Mouse (Mus musculus) midbrain, embryonic 13.5 days (tissue): ENCODE measurements around the gene Otogl. TPM values are rescaled to one million over a fixed set of nuclear protein-coding genes. Genes with fewer than 3 reads are reported as not detected.

Experiments
- ATAC-seq: fragments of 200-750 bp; cut with Nextera tagmentation; 2 replicates; pipeline ENCODE4 v1.8.0; 2017; ENCODE audit warnings: mild to moderate bottlenecking, moderate TSS enrichment, moderate library complexity
- H3K27ac ChIP-seq: fragments of 300-500 bp; sonication (generic); 2 replicates; pipeline ENCODE4 v1.5.1; 2015; ENCODE audit warnings: inconsistent platforms, mild to moderate bottlenecking, moderate library complexity
- H3K27me3 ChIP-seq: fragments of 300-500 bp; sonication (generic); 2 replicates; pipeline ENCODE4 v1.6.1; 2015; ENCODE audit warnings: mild to moderate bottlenecking, inconsistent platforms
- H3K36me3 ChIP-seq: fragments of 300-500 bp; sonication (generic); 2 replicates; pipeline ENCODE4 v1.6.1; 2015; ENCODE audit warnings: mild to moderate bottlenecking, inconsistent platforms
- H3K4me1 ChIP-seq: fragments of 300-500 bp; sonication (generic); replicated peaks from 2 replicates; pipeline ENCODE4 v1.6.1; 2015; ENCODE audit warnings: inconsistent platforms
- H3K4me2 ChIP-seq: fragments of 300-500 bp; sonication (generic); replicated peaks from 2 replicates; pipeline ENCODE4 v1.6.1; 2015; ENCODE audit warnings: moderate library complexity, mild to moderate bottlenecking, inconsistent platforms
- H3K4me3 ChIP-seq: fragments of 300-500 bp; sonication (generic); replicated peaks from 2 replicates; pipeline ENCODE4 v1.5.1; 2015; ENCODE audit warnings: mild to moderate bottlenecking, inconsistent platforms
- H3K9ac ChIP-seq: fragments of 300-500 bp; sonication (generic); replicated peaks from 2 replicates; pipeline ENCODE4 v1.6.1; 2015; ENCODE audit warnings: mild to moderate bottlenecking, inconsistent platforms
- H3K9me3 ChIP-seq: fragments of 300-500 bp; sonication (generic); 2 replicates; pipeline ENCODE4 v1.6.1; 2016; ENCODE audit warnings: mild to moderate bottlenecking, inconsistent platforms
- WGBS: fragments of 180-500 bp; shearing (Covaris S2); methylation state at CpG from one replicate; pipeline ENCODE4 v1.1.7; 2015; 5-methylcytosine and 5-hydroxymethylcytosine counted together
- polyA plus RNA-seq: library from polyadenylated mRNA; unstranded; fragments of >200 nt; fragmentation: Nextera tagmentation; extraction: Ambion mirVana; gene quantifications from 2 replicates; pipeline ENCODE4 v1.2.1, GENCODE M21; 2015

The Otogl gene
- 0.03 TPM in 2 replicates for polyA plus RNA-seq

DNA sequence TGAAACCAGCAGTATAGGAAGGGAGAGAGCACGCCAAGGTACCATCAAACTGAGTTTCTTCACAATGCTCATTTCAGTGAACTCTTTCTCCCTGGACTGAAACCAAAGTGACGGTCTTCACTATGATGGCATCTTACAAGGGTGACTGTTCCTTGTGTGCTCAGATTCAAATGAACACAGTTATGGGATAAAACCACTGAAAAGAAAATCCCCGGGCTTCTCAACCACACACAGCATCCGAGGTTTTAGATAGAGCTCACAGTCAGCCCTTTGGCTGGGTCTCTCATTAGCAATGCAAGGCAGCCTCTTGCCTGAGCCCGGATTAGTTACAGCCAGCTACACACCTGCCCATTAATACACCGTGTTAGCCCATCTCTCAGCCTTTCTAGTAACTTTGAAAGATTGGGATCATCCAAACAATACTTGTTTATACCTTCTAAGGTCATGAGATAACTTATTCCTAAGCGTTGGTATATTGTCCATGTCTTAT lies at the start of gene Otogl:
TSS of gene Otogl (minus strand) at position 51 of the 490 bp plus-strand sequence.
- H3K9me3 ChIP-seq, result peaks cover 4% of the 10 kb centered on the region; the same call in 1 of the 2 replicates
- H3K27ac ChIP-seq, result no peak within 1 kb of the TSS
- H3K4me2 ChIP-seq, result no peak within 1 kb of the TSS
- H3K36me3 ChIP-seq, result no peaks in the 10 kb centered on the region
- WGBS, result 35% methylated on average over 7 of the region's 7 CpGs
- no peaks in the 10 kb centered on the region for H3K27me3 ChIP-seq
- no peak for ATAC-seq
- no peaks in the 10 kb centered on the region for H3K4me1 ChIP-seq
- H3K4me3 ChIP-seq, result no peak within 1 kb of the TSS
- H3K9ac ChIP-seq, result no peak within 1 kb of the TSS

DNA sequence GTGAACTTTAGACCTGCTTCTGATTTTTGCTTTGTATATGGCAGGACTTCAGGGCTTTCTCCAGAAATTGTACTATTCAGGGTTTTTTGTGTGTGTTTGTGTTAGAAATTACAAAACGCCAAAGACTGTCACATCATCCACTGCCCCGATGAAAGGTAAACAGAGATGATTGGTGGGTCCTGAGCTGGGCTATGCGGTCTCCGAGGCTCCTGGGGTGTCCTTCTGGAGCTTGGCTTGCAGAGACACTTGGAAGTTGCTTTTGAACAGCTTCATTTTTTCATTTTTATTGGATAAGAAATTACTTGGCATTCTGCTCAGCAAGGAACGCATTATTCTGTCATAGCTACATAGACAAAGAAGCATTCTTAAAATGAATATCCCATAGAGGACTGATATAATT lies 44.7 kb upstream of the Otogl start:
- no peaks in the 10 kb centered on the region for H3K27me3 ChIP-seq
- no peaks in the 10 kb centered on the region for H3K4me1 ChIP-seq
- H3K4me2 ChIP-seq, result no peak overlapping the region
- no peak overlapping the region for H3K4me3 ChIP-seq
- no peaks in the 10 kb centered on the region for H3K9me3 ChIP-seq
- no peak overlapping the region for H3K27ac ChIP-seq
- no peaks in the 10 kb centered on the region for H3K36me3 ChIP-seq
- H3K9ac ChIP-seq, result no peak overlapping the region
- 93% methylated on average over 5 of the region's 5 CpGs for WGBS
- ATAC-seq, result no peak

DNA sequence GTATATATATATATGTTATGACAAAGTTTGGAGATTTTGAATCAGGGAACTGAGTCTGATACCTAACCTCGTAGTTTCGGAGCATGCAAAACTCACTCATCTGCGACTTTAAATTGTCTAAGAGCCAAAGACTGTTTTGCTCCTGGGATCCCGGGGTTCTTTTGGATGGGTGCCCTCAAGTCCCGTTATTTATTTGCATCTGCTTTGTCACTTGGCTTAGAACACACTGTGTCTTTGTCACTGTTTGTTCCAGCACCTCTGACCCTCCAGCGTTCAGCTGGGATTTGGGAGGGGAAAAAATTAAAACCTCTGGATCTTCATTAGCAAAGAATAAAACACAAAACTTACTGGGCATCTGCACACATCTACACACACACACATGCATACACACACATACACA lies 42.5 kb upstream of the Otogl start:
- 75% methylated on average over 6 of the region's 6 CpGs for WGBS
- H3K9ac ChIP-seq, result no peak overlapping the region
- H3K4me3 ChIP-seq, result no peak overlapping the region
- H3K9me3 ChIP-seq, result no peaks in the 10 kb centered on the region
- no peak overlapping the region for H3K4me2 ChIP-seq
- no peaks in the 10 kb centered on the region for H3K4me1 ChIP-seq
- ATAC-seq, result no peak
- no peaks in the 10 kb centered on the region for H3K36me3 ChIP-seq
- no peaks in the 10 kb centered on the region for H3K27me3 ChIP-seq
- H3K27ac ChIP-seq, result no peak overlapping the region

DNA sequence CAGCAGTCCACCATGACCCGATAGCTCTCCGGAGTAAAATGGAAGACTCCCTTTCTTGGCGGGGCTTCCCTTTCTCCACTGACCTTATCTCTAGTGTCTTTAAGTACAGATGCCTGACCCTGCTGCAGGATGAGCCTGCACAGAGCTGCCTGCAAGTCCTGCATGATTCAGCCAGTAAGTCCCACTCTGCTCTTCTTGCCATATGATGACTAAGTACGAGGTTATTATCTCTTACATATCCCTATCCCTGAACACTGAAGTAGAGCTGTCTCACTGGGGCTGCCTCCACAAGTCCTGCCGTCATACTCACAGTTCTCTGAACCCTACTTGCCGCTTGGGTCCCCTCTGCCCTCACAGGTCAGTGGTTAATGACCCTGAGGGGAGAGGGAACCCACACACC lies 39.7 kb upstream of the Otogl start:
- H3K9me3 ChIP-seq, result no peaks in the 10 kb centered on the region
- ATAC-seq, result no peak
- H3K4me1 ChIP-seq, result no peaks in the 10 kb centered on the region
- no peak overlapping the region for H3K4me3 ChIP-seq
- H3K36me3 ChIP-seq, result no peaks in the 10 kb centered on the region
- no peaks in the 10 kb centered on the region for H3K27me3 ChIP-seq
- no peak overlapping the region for H3K9ac ChIP-seq
- no peak overlapping the region for H3K27ac ChIP-seq
- no peak overlapping the region for H3K4me2 ChIP-seq
- 94% methylated on average over 6 of the region's 6 CpGs for WGBS

DNA sequence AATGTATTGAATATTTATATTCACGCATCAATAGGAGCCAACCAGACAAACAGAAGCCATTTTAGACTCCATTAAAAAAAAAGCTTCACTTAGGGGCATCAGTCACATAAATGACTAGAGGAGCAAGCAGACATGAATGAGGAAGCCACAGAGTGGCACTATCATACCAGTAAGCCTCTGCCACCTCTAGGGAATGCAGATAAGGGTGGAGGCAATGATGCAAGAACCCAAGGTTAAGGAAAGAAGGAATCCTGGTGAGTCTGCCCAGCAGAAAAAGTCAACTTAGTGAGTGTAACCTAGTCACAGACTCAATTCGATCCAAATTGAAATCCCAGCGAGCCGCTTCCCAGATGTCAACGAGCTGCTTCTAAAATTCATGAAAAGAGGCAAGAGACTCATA lies 38.0 kb upstream of the Otogl start:
- Histone ChIP-seq H3K36me3 (no peaks in the 10 kb centered on the region), H3K4me1 (no peaks in the 10 kb centered on the region), H3K4me2 (no peak overlapping the region), H3K27me3 (no peaks in the 10 kb centered on the region), H3K4me3 (no peak overlapping the region), H3K9me3 (no peaks in the 10 kb centered on the region), H3K9ac (no peak overlapping the region), H3K27ac (no peak overlapping the region)
- no peak for ATAC-seq
- WGBS, result 92% methylated on average over 5 of the region's 5 CpGs

DNA sequence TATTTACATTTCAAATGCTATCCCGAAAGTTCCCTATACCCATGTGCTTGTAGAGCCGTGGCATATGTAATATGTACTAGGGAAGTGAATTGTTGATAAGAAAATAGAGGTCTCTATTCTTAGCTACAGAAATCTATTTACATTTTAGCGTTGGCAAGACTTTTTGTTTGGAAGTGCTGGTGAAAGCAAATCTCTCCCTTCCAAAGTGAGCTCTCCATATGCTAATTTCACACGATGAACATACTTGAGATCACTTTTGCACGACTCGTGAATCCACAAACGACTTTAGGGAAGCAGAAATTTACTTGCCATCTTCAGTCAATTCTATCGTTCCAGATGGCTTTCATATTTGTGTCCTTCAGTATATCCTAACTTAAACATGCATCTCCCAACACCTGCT lies 36.7 kb upstream of the Otogl start:
- ATAC-seq, result no peak
- no peak overlapping the region for H3K9ac ChIP-seq
- H3K27ac ChIP-seq, result no peak overlapping the region
- no peak overlapping the region for H3K4me3 ChIP-seq
- no peaks in the 10 kb centered on the region for H3K4me1 ChIP-seq
- no peaks in the 10 kb centered on the region for H3K9me3 ChIP-seq
- H3K27me3 ChIP-seq, result no peaks in the 10 kb centered on the region
- H3K36me3 ChIP-seq, result no peaks in the 10 kb centered on the region
- H3K4me2 ChIP-seq, result no peak overlapping the region
- 87% methylated on average over 8 of the region's 8 CpGs for WGBS

DNA sequence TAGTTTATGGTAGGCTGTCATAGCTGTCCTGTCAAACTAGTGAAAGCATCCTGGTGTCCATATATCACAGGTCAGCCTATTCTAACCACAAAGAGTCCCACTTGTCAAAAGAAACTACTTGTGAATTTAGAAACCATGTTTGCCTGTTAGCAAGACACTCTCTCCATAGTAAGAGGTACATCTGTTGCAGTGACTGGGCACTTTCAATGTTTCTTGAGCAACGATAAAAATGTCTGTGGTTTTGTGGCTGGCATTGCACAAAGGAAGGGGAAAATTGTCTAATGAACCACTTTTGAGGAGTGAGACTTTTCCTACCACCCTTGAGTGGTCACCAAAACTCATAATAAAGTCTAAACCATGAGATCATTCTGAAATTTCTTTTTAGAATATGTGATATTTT lies 36.1 kb upstream of the Otogl start:
- no peak overlapping the region for H3K4me2 ChIP-seq
- no peak for ATAC-seq
- H3K36me3 ChIP-seq, result no peaks in the 10 kb centered on the region
- H3K27me3 ChIP-seq, result no peaks in the 10 kb centered on the region
- no peaks in the 10 kb centered on the region for H3K4me1 ChIP-seq
- H3K9me3 ChIP-seq, result no peaks in the 10 kb centered on the region
- H3K9ac ChIP-seq, result no peak overlapping the region
- H3K4me3 ChIP-seq, result no peak overlapping the region
- no peak overlapping the region for H3K27ac ChIP-seq
- WGBS, result 74% methylated on average over 1 of the region's 1 CpGs

DNA sequence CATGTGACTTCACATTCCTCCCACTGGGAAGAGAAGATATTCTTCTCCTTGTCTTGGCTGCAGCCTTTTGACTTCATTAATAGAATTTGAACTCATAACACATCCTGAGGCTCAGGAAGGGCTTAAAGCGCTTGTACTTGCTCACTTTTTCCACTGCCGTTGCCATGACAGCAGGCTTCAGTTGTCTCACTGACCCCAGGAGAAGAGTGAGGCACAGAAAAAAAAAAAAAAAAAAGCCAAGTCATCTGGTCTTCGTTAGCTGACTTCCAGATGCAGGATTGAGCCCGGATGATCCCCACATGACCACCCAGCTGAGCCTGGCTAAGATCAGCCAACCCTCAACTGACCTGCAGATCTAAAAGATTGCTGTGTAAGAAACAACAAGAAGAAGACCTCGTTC lies 34.4 kb upstream of the Otogl start:
- Histone ChIP-seq H3K9ac (no peak overlapping the region), H3K4me2 (no peak overlapping the region), H3K27me3 (no peaks in the 10 kb centered on the region), H3K27ac (no peak overlapping the region), H3K9me3 (no peaks in the 10 kb centered on the region), H3K36me3 (no peaks in the 10 kb centered on the region), H3K4me3 (no peak overlapping the region), H3K4me1 (no peaks in the 10 kb centered on the region)
- no peak for ATAC-seq
- WGBS, result 59% methylated on average over 5 of the region's 5 CpGs

DNA sequence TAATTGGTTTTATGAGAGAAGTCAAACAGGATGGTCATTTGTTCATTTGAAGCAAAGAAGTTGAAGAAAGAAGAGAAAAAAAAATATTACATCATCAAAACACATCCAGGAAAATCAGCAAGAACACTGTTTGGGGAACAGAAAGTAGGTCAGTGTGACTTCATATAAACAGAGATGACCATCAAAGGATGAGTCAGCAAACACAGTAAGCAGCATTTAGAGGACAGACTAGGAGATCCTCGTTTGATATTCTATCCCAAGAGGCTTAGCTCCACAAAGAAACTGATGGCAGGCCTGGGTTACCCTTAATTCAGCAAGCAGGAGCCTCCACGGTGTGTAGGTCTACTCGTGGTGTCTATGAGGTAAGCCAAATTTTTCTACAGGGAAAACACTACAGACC lies 31.9 kb upstream of the Otogl start:
- H3K4me3 ChIP-seq, result no peak overlapping the region
- no peaks in the 10 kb centered on the region for H3K9me3 ChIP-seq
- no peak overlapping the region for H3K9ac ChIP-seq
- H3K4me1 ChIP-seq, result no peaks in the 10 kb centered on the region
- H3K36me3 ChIP-seq, result no peaks in the 10 kb centered on the region
- no peak overlapping the region for H3K27ac ChIP-seq
- WGBS, result 76% methylated on average over 3 of the region's 3 CpGs
- H3K4me2 ChIP-seq, result no peak overlapping the region
- no peak for ATAC-seq
- no peaks in the 10 kb centered on the region for H3K27me3 ChIP-seq

DNA sequence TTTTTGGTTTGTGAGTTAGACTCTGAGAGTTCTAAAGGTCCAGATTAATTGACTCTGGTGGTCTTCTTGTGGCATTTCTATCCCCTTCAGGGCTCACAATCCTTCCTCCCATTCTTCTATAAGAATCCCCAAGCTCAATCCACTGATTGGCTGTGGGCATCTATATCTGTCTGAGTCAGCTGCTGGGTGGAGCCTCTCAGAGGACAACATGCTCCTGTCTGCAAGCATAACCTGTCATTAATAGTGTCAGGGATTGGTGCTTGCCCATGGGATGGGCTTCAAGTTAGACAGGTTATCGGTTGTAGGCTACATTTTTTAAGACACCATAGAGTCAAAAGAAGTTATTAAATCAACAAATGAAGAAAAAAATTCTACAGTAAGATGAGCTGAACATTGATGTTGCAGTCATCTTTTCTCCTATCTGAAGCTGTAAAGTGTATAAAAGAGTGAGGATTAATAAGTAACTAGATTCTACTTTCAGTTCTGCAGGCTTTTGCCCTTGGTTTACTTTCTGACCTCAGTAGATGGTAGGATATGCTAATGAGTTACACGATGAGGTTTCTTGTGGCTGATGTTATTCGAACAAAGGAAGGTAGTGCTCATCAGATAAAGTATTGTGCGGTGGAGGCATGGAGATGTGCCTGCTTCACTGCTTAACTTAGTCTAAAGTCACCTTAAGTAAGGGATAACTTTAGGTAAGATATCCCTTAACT lies 29.4 kb upstream of the Otogl start:
- Histone ChIP-seq H3K9me3 (no peaks in the 10 kb centered on the region), H3K27ac (no peak overlapping the region), H3K4me3 (no peak overlapping the region), H3K9ac (no peak overlapping the region), H3K36me3 (no peaks in the 10 kb centered on the region), H3K27me3 (no peaks in the 10 kb centered on the region), H3K4me2 (no peak overlapping the region), H3K4me1 (no peaks in the 10 kb centered on the region)
- ATAC-seq, result no peak
- 94% methylated on average over 4 of the region's 4 CpGs for WGBS

DNA sequence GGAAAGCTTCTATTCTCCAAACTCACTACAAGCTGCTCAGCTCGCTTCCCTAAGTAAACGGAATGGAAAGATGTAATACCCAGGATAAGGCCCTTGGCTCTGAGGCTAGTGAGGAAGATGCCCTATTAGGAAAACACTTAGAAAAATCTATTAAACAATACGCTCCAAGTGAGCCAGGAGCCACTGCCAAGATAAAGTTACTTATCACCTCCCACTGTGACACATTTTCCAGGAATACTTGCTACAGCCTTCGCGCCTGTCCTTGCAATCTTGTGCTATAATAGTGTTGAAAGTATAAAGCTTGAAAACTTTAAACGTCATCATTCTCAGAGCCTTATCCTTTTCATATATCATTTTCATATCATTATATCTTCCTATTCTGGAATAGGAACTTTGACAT lies 28.4 kb upstream of the Otogl start:
- H3K4me1 ChIP-seq, result no peaks in the 10 kb centered on the region
- no peaks in the 10 kb centered on the region for H3K36me3 ChIP-seq
- H3K9ac ChIP-seq, result no peak overlapping the region
- H3K4me2 ChIP-seq, result no peak overlapping the region
- H3K27ac ChIP-seq, result no peak overlapping the region
- no peak for ATAC-seq
- H3K4me3 ChIP-seq, result no peak overlapping the region
- H3K9me3 ChIP-seq, result no peaks in the 10 kb centered on the region
- H3K27me3 ChIP-seq, result no peaks in the 10 kb centered on the region
- WGBS, result 80% methylated on average over 6 of the region's 6 CpGs

DNA sequence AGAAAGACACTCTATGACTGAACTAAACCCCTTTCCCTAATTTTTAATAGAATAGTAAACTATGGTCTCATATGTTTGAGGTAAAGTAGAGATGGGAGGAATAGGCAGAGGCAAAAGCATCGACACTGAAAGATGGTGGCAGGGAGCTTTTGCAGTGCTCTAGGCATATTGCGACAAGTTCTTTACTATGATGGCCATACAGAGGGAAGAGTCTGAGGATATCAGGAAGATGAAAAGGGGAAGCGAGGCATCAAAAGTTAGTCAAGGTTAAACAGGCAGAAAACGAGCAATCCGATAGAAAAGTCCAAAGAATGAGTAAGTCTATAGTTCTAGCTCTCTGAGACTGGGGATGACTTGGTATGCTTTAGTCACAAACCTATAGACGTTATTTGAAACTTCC lies 27.9 kb upstream of the Otogl start:
- Histone ChIP-seq H3K9me3 (no peaks in the 10 kb centered on the region), H3K9ac (no peak overlapping the region), H3K27me3 (no peaks in the 10 kb centered on the region), H3K36me3 (no peaks in the 10 kb centered on the region), H3K27ac (no peak overlapping the region), H3K4me3 (no peak overlapping the region), H3K4me2 (no peak overlapping the region), H3K4me1 (no peaks in the 10 kb centered on the region)
- no peak for ATAC-seq
- 75% methylated on average over 6 of the region's 6 CpGs for WGBS

DNA sequence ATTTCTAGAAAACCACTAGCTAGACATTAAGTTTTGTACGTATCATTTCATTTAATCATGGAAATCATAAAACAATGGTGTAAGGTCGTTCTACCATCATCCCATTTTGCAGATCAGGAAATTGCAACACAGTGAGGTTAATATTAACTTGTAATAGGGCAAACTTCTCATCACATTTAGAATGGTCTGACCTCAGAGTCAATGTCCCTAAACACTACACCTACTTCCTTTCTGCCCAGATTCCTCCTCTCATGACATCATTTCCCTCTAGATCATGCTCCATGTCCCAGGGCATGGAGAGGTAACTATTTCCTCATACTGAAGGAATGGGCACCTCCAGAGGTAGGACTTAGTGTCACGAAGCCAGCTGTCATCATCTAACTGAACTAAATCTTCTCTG lies 22.1 kb upstream of the Otogl start:
- H3K27ac ChIP-seq, result no peak overlapping the region
- 88% methylated on average over 3 of the region's 3 CpGs for whole genome bisulfite sequencing
- no peak overlapping the region for H3K4me2 ChIP-seq
- no peak for ATAC-seq
- no peaks in the 10 kb centered on the region for H3K36me3 ChIP-seq
- H3K4me1 ChIP-seq, result peaks cover 3% of the 10 kb centered on the region; the same call in 1 of the 2 replicates
- no peaks in the 10 kb centered on the region for H3K9me3 ChIP-seq
- no peak overlapping the region for H3K4me3 ChIP-seq
- no peaks in the 10 kb centered on the region for H3K27me3 ChIP-seq
- no peak overlapping the region for H3K9ac ChIP-seq
